Mouse (Mus musculus): Measurements from ENCODE around the gene Plcz1. TPM values are rescaled to one million over a fixed set of nuclear protein-coding genes. Genes with fewer than 3 reads are reported as not detected.

Plcz1 gene
- polyA plus RNA-seq, 1 experiment from 2014 or later = not detected

DNA sequence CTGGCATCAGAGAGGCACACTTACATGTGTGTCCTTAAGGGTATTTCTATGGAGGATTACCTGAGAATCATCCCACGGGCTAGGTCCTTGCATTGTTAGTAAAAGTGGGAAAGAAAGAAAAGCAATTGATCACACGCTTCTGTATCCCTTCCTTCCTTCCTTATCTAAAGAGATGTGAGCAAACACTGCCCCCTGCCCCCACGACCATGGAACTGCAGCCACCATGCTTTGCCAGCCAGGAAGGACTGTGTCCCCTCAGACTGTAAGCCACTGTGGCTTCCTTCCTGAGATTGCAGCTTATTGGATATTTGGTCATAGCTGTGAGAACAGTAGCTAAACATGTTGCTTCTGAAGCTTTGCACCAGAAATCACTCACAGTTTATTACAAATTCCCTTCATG lies 36.1 kb downstream of the Plcz1 start:
- no peak overlapping the region for H3K4me2 ChIP-seq (ENCODE audit: low read depth, low read length)
- H3K9me3 ChIP-seq (ENCODE audit: control insufficient read depth, low read length) = peaks cover 3% of the 10 kb centered on the region; the same call in 1 of the 2 replicates
- no peaks in the 10 kb centered on the region for H3K4me1 ChIP-seq (ENCODE audit: control insufficient read depth, insufficient read depth, low read length)
- ATAC-seq (ENCODE audit: low read depth) = no peak
- no peak overlapping the region for H3K4me3 ChIP-seq (ENCODE audit: low read depth, low read length)
- no peaks in the 10 kb centered on the region for H3K36me3 ChIP-seq (ENCODE audit: control insufficient read depth, insufficient read depth, low read length)
- H3K27ac ChIP-seq (ENCODE audit: low read depth, low read length) = no peak overlapping the region
- H3K9ac ChIP-seq (replicated peaks; ENCODE audit: low read depth, low read length) = no peak overlapping the region
- WGBS = 85% methylated on average over 3 of the region's 3 CpGs
- H3K27me3 ChIP-seq (ENCODE audit: control insufficient read depth, insufficient read depth, low read length) = no peaks in the 10 kb centered on the region

DNA sequence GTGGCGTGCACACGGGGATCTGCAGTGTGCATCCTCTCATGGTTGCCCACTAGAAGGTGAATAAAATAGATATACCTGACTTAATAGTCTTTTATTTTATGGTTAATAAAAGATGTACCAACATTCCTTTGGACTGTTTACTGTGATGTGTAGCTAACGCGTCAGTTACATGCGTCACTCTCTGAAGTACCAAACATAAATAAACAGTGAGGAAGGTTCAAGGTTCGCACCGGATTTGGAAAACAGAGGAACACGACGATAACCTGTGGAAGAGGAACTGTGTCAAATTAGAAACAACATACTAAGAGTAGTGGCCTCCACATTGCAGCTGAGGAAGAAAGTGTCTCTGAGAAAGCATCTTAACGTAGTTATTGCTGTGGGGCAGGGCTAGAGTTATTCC lies 51.7 kb downstream of the Plcz1 start:
- H3K9me3 ChIP-seq (ENCODE audit: control insufficient read depth, low read length) = no peaks in the 10 kb centered on the region
- no peak overlapping the region for H3K27ac ChIP-seq (ENCODE audit: low read depth, low read length)
- H3K36me3 ChIP-seq (ENCODE audit: control insufficient read depth, insufficient read depth, low read length) = no peaks in the 10 kb centered on the region
- H3K27me3 ChIP-seq (ENCODE audit: control insufficient read depth, insufficient read depth, low read length) = no peaks in the 10 kb centered on the region
- no peak for ATAC-seq (ENCODE audit: low read depth)
- WGBS = 86% methylated on average over 10 of the region's 10 CpGs
- no peak overlapping the region for H3K4me3 ChIP-seq (ENCODE audit: low read depth, low read length)
- no peaks in the 10 kb centered on the region for H3K4me1 ChIP-seq (ENCODE audit: control insufficient read depth, insufficient read depth, low read length)
- no peak overlapping the region for H3K9ac ChIP-seq (replicated peaks; ENCODE audit: low read depth, low read length)
- no peak overlapping the region for H3K4me2 ChIP-seq (ENCODE audit: low read depth, low read length)

- H3K4me2 ChIP-seq (ENCODE audit: low read depth, low read length) = no peak overlapping the region
- no peak overlapping the region for H3K9ac ChIP-seq (replicated peaks; ENCODE audit: low read depth, low read length)
- no peaks in the 10 kb centered on the region for H3K9me3 ChIP-seq (ENCODE audit: control insufficient read depth, low read length)
- 60% methylated on average over 6 of the region's 6 CpGs for WGBS
- H3K4me1 ChIP-seq (ENCODE audit: control insufficient read depth, insufficient read depth, low read length) = no peaks in the 10 kb centered on the region
- H3K36me3 ChIP-seq (ENCODE audit: control insufficient read depth, insufficient read depth, low read length) = no peaks in the 10 kb centered on the region
- H3K4me3 ChIP-seq (ENCODE audit: low read depth, low read length) = no peak overlapping the region
- no peak overlapping the region for H3K27ac ChIP-seq (ENCODE audit: low read depth, low read length)
- H3K27me3 ChIP-seq (ENCODE audit: control insufficient read depth, insufficient read depth, low read length) = no peaks in the 10 kb centered on the region
- ATAC-seq (ENCODE audit: low read depth) = no peak
Observed at GRCm38 (mm10) chr6:139989075-139989474, 52.2 kb downstream of the Plcz1 start.

GRCm38 (mm10) chr6:139986564-139986963 lies 54.7 kb downstream of the Plcz1 start:
- ATAC-seq (ENCODE audit: low read depth) = no peak
- Histone ChIP-seq H3K4me1 (ENCODE audit: control insufficient read depth, insufficient read depth, low read length) (no peaks in the 10 kb centered on the region), H3K4me2 (ENCODE audit: low read depth, low read length) (no peak overlapping the region), H3K36me3 (ENCODE audit: control insufficient read depth, insufficient read depth, low read length) (no peaks in the 10 kb centered on the region), H3K9ac (replicated peaks; ENCODE audit: low read depth, low read length) (no peak overlapping the region), H3K27me3 (ENCODE audit: control insufficient read depth, insufficient read depth, low read length) (no peaks in the 10 kb centered on the region), H3K4me3 (ENCODE audit: low read depth, low read length) (no peak overlapping the region), H3K9me3 (ENCODE audit: control insufficient read depth, low read length) (no peaks in the 10 kb centered on the region), H3K27ac (ENCODE audit: low read depth, low read length) (no peak overlapping the region)
- WGBS = 91% methylated on average over 2 of the region's 2 CpGs

DNA sequence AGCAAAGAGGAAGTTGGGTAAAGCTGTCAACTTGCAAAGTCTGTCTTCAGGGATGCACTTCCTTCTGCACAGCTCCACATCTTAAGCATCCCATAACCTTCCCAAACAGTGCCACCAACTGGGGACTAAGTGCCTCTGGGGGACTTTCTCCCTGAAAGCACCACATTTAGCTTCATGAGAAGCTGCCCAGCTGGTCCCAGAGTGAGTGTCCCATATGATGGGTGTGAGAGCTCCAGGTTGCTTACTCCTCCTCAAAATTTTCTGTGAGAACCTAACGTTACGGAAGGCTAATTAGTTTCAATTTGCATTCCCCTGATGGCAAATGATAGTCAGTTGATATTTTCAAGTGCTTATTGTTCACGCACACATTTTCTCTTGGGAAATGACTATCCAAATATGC lies 57.2 kb downstream of the Plcz1 start:
- H3K4me1 ChIP-seq (ENCODE audit: control insufficient read depth, insufficient read depth, low read length) = no peaks in the 10 kb centered on the region
- H3K27me3 ChIP-seq (ENCODE audit: control insufficient read depth, insufficient read depth, low read length) = no peaks in the 10 kb centered on the region
- H3K4me2 ChIP-seq (ENCODE audit: low read depth, low read length) = no peak overlapping the region
- H3K9me3 ChIP-seq (ENCODE audit: control insufficient read depth, low read length) = no peaks in the 10 kb centered on the region
- no peak for ATAC-seq (ENCODE audit: low read depth)
- no peaks in the 10 kb centered on the region for H3K36me3 ChIP-seq (ENCODE audit: control insufficient read depth, insufficient read depth, low read length)
- 85% methylated on average over 3 of the region's 3 CpGs for WGBS
- no peak overlapping the region for H3K9ac ChIP-seq (replicated peaks; ENCODE audit: low read depth, low read length)
- H3K27ac ChIP-seq (ENCODE audit: low read depth, low read length) = no peak overlapping the region
- no peak overlapping the region for H3K4me3 ChIP-seq (ENCODE audit: low read depth, low read length)

- ATAC-seq (ENCODE audit: low read depth) = no peak
- no peaks in the 10 kb centered on the region for H3K9me3 ChIP-seq (ENCODE audit: control insufficient read depth, low read length)
- H3K36me3 ChIP-seq (ENCODE audit: control insufficient read depth, insufficient read depth, low read length) = no peaks in the 10 kb centered on the region
- H3K4me2 ChIP-seq (ENCODE audit: low read depth, low read length) = no peak overlapping the region
- no peak overlapping the region for H3K9ac ChIP-seq (replicated peaks; ENCODE audit: low read depth, low read length)
- H3K27ac ChIP-seq (ENCODE audit: low read depth, low read length) = no peak overlapping the region
- H3K27me3 ChIP-seq (ENCODE audit: control insufficient read depth, insufficient read depth, low read length) = no peaks in the 10 kb centered on the region
- no peaks in the 10 kb centered on the region for H3K4me1 ChIP-seq (ENCODE audit: control insufficient read depth, insufficient read depth, low read length)
- H3K4me3 ChIP-seq (ENCODE audit: low read depth, low read length) = no peak overlapping the region
Observed at GRCm38 (mm10) chr6:139981061-139981460, 60.2 kb downstream of the Plcz1 start.

DNA sequence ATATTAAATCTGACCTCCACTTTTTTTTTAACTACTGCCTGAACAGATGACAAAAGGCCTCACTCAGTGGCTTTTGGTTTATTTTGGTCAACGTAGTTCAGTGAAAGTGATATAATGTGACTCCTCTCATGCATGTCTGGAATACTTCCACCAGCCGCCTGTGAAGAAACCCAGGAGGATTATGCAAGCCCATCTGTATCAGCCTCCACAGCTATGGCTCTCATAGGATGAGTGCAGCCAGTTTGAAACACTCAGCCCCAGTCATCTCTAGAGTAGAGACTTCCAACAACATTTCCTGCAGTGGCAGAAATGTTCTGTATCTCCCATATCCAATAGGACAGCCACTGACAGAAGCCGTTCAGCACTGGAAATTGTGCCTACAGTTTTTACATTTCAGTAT lies 63.1 kb downstream of the Plcz1 start:
- no peak overlapping the region for H3K27ac ChIP-seq (ENCODE audit: low read depth, low read length)
- H3K4me2 ChIP-seq (ENCODE audit: low read depth, low read length) = no peak overlapping the region
- WGBS = 56% methylated on average over 3 of the region's 3 CpGs
- no peak overlapping the region for H3K9ac ChIP-seq (replicated peaks; ENCODE audit: low read depth, low read length)
- no peak for ATAC-seq (ENCODE audit: low read depth)
- H3K9me3 ChIP-seq (ENCODE audit: control insufficient read depth, low read length) = no peaks in the 10 kb centered on the region
- H3K36me3 ChIP-seq (ENCODE audit: control insufficient read depth, insufficient read depth, low read length) = no peaks in the 10 kb centered on the region
- no peaks in the 10 kb centered on the region for H3K27me3 ChIP-seq (ENCODE audit: control insufficient read depth, insufficient read depth, low read length)
- H3K4me1 ChIP-seq (ENCODE audit: control insufficient read depth, insufficient read depth, low read length) = no peaks in the 10 kb centered on the region
- H3K4me3 ChIP-seq (ENCODE audit: low read depth, low read length) = no peak overlapping the region

- Histone ChIP-seq H3K9ac (replicated peaks; ENCODE audit: low read depth, low read length) (no peak overlapping the region), H3K4me1 (ENCODE audit: control insufficient read depth, insufficient read depth, low read length) (no peaks in the 10 kb centered on the region), H3K36me3 (ENCODE audit: control insufficient read depth, insufficient read depth, low read length) (no peaks in the 10 kb centered on the region), H3K27ac (ENCODE audit: low read depth, low read length) (no peak overlapping the region), H3K9me3 (ENCODE audit: control insufficient read depth, low read length) (no peaks in the 10 kb centered on the region), H3K4me2 (ENCODE audit: low read depth, low read length) (no peak overlapping the region), H3K27me3 (ENCODE audit: control insufficient read depth, insufficient read depth, low read length) (no peaks in the 10 kb centered on the region), H3K4me3 (ENCODE audit: low read depth, low read length) (no peak overlapping the region)
- WGBS = 85% methylated on average over 5 of the region's 5 CpGs
- no peak for ATAC-seq (ENCODE audit: low read depth)
Observed at GRCm38 (mm10) chr6:139974668-139975067, 66.6 kb downstream of the Plcz1 start.

DNA sequence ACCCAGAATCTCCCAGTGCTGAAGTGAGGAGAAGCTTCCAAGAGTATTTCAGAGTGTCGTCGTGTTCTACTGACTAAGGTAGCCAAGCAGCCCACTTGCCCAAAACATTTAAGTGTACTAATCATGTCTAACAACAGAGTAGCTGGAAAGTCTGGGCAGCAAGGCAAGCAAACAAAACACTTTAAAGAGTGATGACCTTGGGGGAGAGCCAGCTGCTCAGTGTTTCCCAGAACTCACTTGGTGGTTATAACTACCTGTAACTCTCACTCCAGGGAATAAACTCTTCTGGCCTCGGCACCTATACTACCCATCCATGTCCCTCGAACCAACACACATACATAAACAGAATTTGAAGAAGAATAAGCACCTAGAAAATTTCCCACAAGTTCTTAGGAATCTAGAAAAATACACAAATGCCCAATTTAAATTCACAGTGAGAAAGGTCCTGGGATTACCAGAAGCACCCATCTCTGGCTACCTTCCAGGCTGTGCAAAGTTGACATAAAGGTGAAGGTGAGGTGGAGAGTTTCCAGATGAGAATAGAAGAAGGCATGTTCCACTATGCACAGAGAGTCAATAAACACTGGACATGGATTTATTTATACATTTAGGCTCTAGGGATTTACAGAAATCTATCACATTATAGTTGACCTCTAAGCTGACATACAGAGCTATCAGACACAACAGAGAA lies 69.5 kb downstream of the Plcz1 start:
- Histone ChIP-seq H3K27me3 (ENCODE audit: control insufficient read depth, insufficient read depth, low read length) (no peaks in the 10 kb centered on the region), H3K4me1 (ENCODE audit: control insufficient read depth, insufficient read depth, low read length) (no peaks in the 10 kb centered on the region), H3K27ac (ENCODE audit: low read depth, low read length) (no peak overlapping the region), H3K36me3 (ENCODE audit: control insufficient read depth, insufficient read depth, low read length) (no peaks in the 10 kb centered on the region), H3K9me3 (ENCODE audit: control insufficient read depth, low read length) (no peaks in the 10 kb centered on the region), H3K9ac (replicated peaks; ENCODE audit: low read depth, low read length) (no peak overlapping the region), H3K4me3 (ENCODE audit: low read depth, low read length) (no peak overlapping the region), H3K4me2 (ENCODE audit: low read depth, low read length) (no peak overlapping the region)
- ATAC-seq (ENCODE audit: low read depth) = no peak
- 82% methylated on average over 4 of the region's 4 CpGs for WGBS

Measured in neural tube, embryonic 14.5 days (tissue).